Mouse (Mus musculus) embryonic facial prominence, embryonic 12.5 days (tissue): ENCODE data around the gene Car5b. TPM values are rescaled to one million over a fixed set of nuclear protein-coding genes. Genes with fewer than 3 reads are reported as not detected.

Experiments
- ATAC-seq: fragments of 200-750 bp; cut with Nextera tagmentation; 2 replicates; pipeline ENCODE4 v1.8.0; 2017; ENCODE audit not compliant: insufficient number of reproducible peaks, insufficient read depth, low FRiP score, low TSS enrichment
- H3K27ac ChIP-seq: fragments of 300-500 bp; sonication (generic); 2 replicates; pipeline ENCODE4 v1.5.1; 2016; ENCODE audit warnings: mild to moderate bottlenecking
- H3K27me3 ChIP-seq: fragments of 300-500 bp; sonication (generic); 2 replicates; pipeline ENCODE4 v1.6.1; 2016; ENCODE audit warnings: mild to moderate bottlenecking, moderate library complexity
- H3K36me3 ChIP-seq: fragments of 300-500 bp; sonication (generic); 2 replicates; pipeline ENCODE4 v1.6.1; 2016; ENCODE audit warnings: mild to moderate bottlenecking
- H3K4me1 ChIP-seq: fragments of 300-500 bp; sonication (generic); 2 replicates; pipeline ENCODE4 v1.6.1; 2016
- H3K4me2 ChIP-seq: fragments of 300-500 bp; sonication (generic); replicated peaks from 2 replicates; pipeline ENCODE4 v1.6.1; 2016; ENCODE audit warnings: mild to moderate bottlenecking, moderate library complexity
- H3K4me3 ChIP-seq: fragments of 300-500 bp; sonication (generic); 2 replicates; pipeline ENCODE4 v1.5.1; 2016; ENCODE audit warnings: mild to moderate bottlenecking
- H3K9ac ChIP-seq: fragments of 300-500 bp; sonication (generic); 2 replicates; pipeline ENCODE4 v1.6.1; 2016; ENCODE audit warnings: mild to moderate bottlenecking, moderate library complexity
- H3K9me3 ChIP-seq: fragments of 300-500 bp; sonication (generic); 2 replicates; pipeline ENCODE4 v1.6.1; 2016; ENCODE audit warnings: mild to moderate bottlenecking, moderate library complexity
- WGBS: fragments of 180-500 bp; shearing (Covaris S2); methylation state at CpG from one replicate; pipeline ENCODE4 v1.1.7; 2016; 5-methylcytosine and 5-hydroxymethylcytosine counted together
- polyA plus RNA-seq: library from polyadenylated mRNA; unstranded; fragments of >200 nt; fragmentation: Nextera tagmentation; extraction: Ambion mirVana; gene quantifications from 2 replicates; pipeline ENCODE4 v1.2.1, GENCODE M21; 2016

Car5b gene
- polyA plus RNA-seq, 1 experiment from 2014 or later = 0.73 TPM

DNA sequence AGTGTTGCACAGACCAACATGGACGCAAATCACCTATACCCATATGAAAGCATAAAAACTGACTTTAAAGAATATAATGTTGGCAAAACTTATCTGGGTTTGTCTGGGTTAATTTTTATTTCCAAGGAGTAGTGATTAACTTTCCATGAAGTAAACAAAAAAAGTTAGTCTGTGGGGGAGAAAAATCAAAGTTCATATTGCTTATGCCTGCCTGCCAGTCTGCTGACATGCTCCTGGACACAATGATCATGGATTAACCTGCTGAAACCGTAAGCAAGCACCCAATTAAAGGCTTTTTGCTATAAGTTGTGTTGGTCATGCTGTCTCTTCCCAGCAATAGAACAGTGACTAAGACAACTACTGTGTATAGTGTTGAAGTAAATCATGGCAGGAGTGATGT, 7.6 kb upstream of the Car5b start:
- ATAC-seq = no peak
- peaks cover 8% of the 10 kb centered on the region; the same call in 1 of the 2 replicates for H3K27me3 ChIP-seq
- no peaks in the 10 kb centered on the region for H3K9me3 ChIP-seq
- H3K27ac ChIP-seq = no peak overlapping the region
- no peaks in the 10 kb centered on the region for H3K36me3 ChIP-seq
- no peaks in the 10 kb centered on the region for H3K4me1 ChIP-seq
- H3K9ac ChIP-seq = no peak overlapping the region
- WGBS = 86% methylated on average over 2 of the region's 2 CpGs
- H3K4me2 ChIP-seq = no peak overlapping the region
- no peak overlapping the region for H3K4me3 ChIP-seq

DNA sequence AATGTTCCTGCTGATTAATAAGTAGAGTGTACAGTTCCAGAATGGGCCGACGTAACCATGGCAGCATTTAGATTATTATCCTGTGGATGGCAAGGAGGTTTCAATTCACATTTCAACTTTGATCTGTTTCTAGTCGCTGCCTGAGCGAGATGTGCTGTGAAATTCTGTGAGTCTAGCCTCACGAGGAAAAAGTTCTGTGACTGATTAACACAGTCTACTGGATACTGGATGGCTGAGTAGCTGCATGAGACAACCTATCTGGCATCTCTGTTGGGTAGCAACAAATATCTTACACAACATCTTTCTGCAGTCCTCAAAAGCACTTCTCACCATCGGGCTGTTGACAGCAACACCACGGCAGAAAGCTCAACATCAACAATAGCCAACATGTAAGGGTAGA, 4.7 kb upstream of the Car5b start:
- H3K36me3 ChIP-seq = no peaks in the 10 kb centered on the region
- H3K4me3 ChIP-seq = no peak overlapping the region
- no peak overlapping the region for H3K4me2 ChIP-seq
- 0 out of 2 replicates have a peak, but pooled peaks cover 3% of the 10 kb centered on the region for H3K27me3 ChIP-seq
- ATAC-seq = no peak
- WGBS = 81% methylated on average over 7 of the region's 7 CpGs
- H3K9ac ChIP-seq = no peak overlapping the region
- no peaks in the 10 kb centered on the region for H3K4me1 ChIP-seq
- no peak overlapping the region for H3K27ac ChIP-seq
- H3K9me3 ChIP-seq = no peaks in the 10 kb centered on the region

DNA sequence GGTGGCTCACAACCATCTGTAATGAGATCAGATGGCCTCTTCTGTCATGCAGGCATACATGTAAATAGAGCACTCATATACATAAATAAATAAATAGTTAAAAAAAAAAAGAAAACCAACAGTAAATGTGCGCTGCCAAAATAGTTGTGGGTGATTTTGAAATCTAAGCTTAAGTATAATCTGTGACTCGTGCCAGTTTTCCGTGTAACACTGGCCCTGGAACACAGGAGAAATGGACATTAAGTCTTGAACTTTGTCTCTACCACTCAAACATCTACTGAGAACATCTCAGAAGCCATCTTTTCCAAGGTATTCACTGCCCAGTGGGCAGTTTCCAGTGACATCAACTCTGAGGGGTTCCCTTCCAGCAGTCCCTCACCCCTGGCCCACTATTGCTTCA, 12.2 kb downstream of the Car5b start:
- H3K27ac ChIP-seq = no peak overlapping the region
- peaks cover 4% of the 10 kb centered on the region; the same call in 1 of the 2 replicates for H3K27me3 ChIP-seq
- H3K4me1 ChIP-seq = no peaks in the 10 kb centered on the region
- 87% methylated on average over 3 of the region's 3 CpGs for WGBS
- H3K9ac ChIP-seq = no peak overlapping the region
- H3K4me3 ChIP-seq = no peak overlapping the region
- no peak for ATAC-seq
- H3K9me3 ChIP-seq = no peaks in the 10 kb centered on the region
- H3K4me2 ChIP-seq = no peak overlapping the region
- H3K36me3 ChIP-seq = no peaks in the 10 kb centered on the region

DNA sequence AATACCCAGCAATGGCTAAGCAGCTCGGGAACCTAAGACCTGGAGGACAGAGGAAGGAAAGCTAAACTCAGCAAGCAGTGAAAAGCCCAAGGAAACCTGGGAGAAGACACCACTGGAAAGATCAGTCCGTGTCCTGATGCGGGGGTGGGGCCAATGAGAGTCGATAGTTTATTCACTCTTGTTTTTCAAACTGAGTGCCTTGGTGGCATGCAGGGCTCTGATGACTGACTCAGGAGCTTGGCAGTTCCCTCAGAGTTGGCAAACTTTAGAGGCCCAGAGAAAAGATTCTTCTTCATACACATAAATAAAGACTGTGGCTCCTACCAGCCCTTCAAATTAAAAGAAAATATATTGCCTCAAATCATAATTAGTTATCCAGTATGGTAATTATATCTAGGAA, 12.8 kb downstream of the Car5b start:
- H3K9me3 ChIP-seq = no peaks in the 10 kb centered on the region
- no peaks in the 10 kb centered on the region for H3K4me1 ChIP-seq
- no peak overlapping the region for H3K27ac ChIP-seq
- no peak for ATAC-seq
- H3K4me2 ChIP-seq = no peak overlapping the region
- H3K9ac ChIP-seq = no peak overlapping the region
- H3K4me3 ChIP-seq = no peak overlapping the region
- 74% methylated on average over 4 of the region's 4 CpGs for WGBS
- H3K36me3 ChIP-seq = no peaks in the 10 kb centered on the region
- H3K27me3 ChIP-seq = peaks cover 4% of the 10 kb centered on the region; the same call in 1 of the 2 replicates

DNA sequence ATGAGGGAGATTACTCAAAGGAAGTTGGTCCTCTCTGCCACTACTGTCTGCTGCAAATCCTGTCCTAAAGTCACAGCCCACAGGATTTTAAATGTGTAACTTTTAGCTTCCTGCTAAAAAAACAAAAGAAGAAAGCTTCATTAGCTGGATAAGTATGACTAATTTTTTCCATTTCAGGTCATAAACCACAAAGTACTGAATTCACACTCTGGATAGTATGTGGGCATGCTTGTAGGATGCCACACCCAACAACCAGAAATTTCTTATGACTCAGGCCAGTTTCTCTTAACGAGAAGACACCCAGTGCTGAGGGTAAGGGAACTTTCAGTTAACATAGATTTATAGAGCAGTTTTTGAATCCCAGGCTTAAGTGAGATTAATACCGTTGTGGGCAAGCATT, 14.5 kb downstream of the Car5b start:
- H3K9ac ChIP-seq = no peak overlapping the region
- peaks cover 4% of the 10 kb centered on the region; the same call in 1 of the 2 replicates for H3K27me3 ChIP-seq
- no peak overlapping the region for H3K4me2 ChIP-seq
- no peaks in the 10 kb centered on the region for H3K9me3 ChIP-seq
- H3K36me3 ChIP-seq = no peaks in the 10 kb centered on the region
- no peaks in the 10 kb centered on the region for H3K4me1 ChIP-seq
- no peak for ATAC-seq
- H3K4me3 ChIP-seq = no peak overlapping the region
- no peak overlapping the region for H3K27ac ChIP-seq
- WGBS = 86% methylated on average over 2 of the region's 2 CpGs

DNA sequence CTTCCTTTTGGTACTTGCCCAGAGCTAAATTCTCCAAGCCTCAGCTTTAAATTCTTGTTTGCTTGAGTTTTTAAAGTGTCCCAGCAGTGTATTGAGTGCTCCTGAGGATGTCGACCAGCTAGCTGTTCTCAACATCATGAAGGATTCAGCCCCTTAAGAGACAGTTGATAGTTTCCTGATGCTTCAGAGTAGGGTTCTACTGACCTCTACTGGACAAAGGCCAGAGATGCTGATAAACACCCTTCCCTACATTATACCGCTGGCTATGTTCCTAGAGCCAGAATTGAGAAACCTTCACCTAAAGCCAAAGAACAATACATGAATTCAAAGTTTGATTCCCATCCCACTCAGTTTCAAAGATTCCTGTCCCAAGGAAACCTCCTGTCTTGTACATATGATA, 23.0 kb downstream of the Car5b start:
- whole genome bisulfite sequencing = 19% methylated on average over 2 of the region's 2 CpGs
- no peaks in the 10 kb centered on the region for H3K9me3 ChIP-seq
- H3K27ac ChIP-seq = no peak overlapping the region
- no peak overlapping the region for H3K9ac ChIP-seq
- no peak for ATAC-seq
- no peak overlapping the region for H3K4me3 ChIP-seq
- no peaks in the 10 kb centered on the region for H3K36me3 ChIP-seq
- H3K4me1 ChIP-seq = no peaks in the 10 kb centered on the region
- no peak overlapping the region for H3K4me2 ChIP-seq
- H3K27me3 ChIP-seq = no peaks in the 10 kb centered on the region

DNA sequence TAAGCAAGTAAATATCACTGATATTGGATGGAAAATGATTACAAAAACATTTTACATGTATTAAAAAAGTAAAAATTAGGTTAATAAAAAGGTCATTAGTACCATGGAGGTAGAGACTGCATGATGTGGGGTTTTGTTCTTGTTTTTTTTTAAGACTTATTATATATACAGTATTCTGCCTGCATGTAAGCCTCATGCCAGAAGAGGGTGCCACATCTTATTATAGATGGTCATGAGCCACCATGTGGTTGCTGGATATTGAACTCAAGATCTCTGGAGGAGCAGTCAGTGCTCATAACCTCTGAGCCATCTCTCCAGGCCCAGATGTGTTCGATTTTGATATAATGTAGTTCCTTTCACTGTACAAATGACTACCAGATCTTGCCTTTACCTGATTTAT, 27.9 kb downstream of the Car5b start:
- Histone ChIP-seq H3K27ac (no peak overlapping the region), H3K27me3 (no peaks in the 10 kb centered on the region), H3K36me3 (no peaks in the 10 kb centered on the region), H3K4me2 (no peak overlapping the region), H3K4me1 (no peaks in the 10 kb centered on the region), H3K9ac (no peak overlapping the region), H3K4me3 (no peak overlapping the region), H3K9me3 (no peaks in the 10 kb centered on the region)
- no peak for ATAC-seq
- WGBS = 81% methylated on average over 1 of the region's 1 CpGs

DNA sequence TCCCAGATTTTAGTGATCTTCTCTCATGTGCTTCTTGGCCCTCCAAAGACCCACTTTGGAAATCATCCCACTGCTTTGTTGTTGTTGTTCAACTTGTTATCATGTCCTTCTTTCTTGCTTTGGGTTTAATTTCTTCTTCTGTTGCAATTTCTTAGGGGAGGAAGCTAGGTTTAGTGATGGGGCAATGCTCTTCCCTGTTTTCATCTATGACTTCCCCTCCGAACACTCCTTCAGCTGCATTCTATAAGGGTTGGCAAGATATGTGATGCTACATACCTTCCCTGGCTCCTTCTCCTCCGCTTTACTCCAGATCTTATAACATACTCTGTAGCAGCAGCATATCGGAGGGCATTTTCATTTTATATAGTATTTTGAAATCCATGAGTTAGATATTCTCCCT, 31.0 kb downstream of the Car5b start:
- no peaks in the 10 kb centered on the region for H3K9me3 ChIP-seq
- WGBS = 89% methylated on average over 3 of the region's 3 CpGs
- H3K9ac ChIP-seq = no peak overlapping the region
- no peaks in the 10 kb centered on the region for H3K4me1 ChIP-seq
- ATAC-seq = no peak
- H3K36me3 ChIP-seq = no peaks in the 10 kb centered on the region
- no peak overlapping the region for H3K4me3 ChIP-seq
- no peak overlapping the region for H3K4me2 ChIP-seq
- no peaks in the 10 kb centered on the region for H3K27me3 ChIP-seq
- no peak overlapping the region for H3K27ac ChIP-seq

DNA sequence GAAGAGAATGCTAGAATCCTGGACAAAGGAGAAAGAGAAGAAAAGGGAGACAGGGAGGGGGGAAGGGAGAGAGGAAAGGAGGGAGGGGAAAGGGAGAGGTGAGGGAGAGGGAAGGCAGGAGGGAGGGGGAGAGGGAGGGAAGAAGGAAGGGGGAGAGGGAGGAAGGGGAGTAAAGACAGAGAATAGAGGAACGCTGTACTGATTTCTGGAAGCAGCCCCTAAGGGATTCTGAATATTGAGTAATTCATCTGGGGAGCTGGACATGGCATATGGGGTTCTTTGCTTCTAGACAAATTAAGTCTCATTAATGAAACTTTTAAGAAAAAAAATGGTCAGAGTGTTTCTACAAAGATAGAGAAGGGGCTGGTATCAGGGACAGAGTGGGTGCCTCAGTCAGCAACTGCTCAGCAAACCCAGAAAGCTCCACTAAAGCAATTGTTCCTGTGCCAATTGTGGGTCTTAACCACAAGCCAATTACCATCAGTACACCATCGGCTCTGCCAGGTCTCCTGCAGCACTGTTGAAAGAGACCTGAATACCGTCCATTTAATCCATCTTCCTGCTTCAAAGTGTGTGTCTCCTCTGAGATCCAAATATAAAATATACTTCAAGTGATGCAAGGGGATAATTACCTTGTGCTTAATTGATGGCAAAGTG, 40.0 kb downstream of the Car5b start:
- Histone ChIP-seq H3K36me3 (no peaks in the 10 kb centered on the region), H3K4me1 (no peaks in the 10 kb centered on the region), H3K4me2 (no peak overlapping the region), H3K9me3 (no peaks in the 10 kb centered on the region), H3K9ac (no peak overlapping the region), H3K27ac (no peak overlapping the region), H3K4me3 (no peak overlapping the region), H3K27me3 (no peaks in the 10 kb centered on the region)
- no peak for ATAC-seq
- 56% methylated on average over 3 of the region's 3 CpGs for WGBS

DNA sequence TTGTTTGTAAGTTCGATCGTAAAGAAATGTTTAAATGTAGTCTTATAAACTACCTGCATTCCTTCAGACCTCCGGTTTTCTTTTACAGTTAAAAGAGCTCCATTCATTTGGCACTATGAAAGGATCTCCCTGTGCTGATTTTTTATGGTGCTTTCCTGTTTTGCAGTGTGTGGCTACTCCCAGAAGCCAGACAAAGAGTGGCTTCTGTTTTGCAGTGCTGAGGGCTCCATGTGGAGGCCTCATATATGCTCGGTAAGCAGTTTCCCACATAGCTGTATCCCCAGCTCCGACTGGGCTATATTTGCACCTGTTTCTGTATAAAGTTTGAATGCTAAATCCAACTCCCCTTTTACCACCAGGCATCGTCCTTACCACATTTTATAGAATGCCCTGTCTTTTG, 45.7 kb downstream of the Car5b start:
- Histone ChIP-seq H3K27me3 (no peaks in the 10 kb centered on the region), H3K4me2 (no peak overlapping the region), H3K9me3 (no peaks in the 10 kb centered on the region), H3K9ac (no peak overlapping the region), H3K4me1 (no peaks in the 10 kb centered on the region), H3K36me3 (no peaks in the 10 kb centered on the region), H3K4me3 (no peak overlapping the region), H3K27ac (no peak overlapping the region)
- no peak for ATAC-seq
- 76% methylated on average over 6 of the region's 6 CpGs for WGBS

DNA sequence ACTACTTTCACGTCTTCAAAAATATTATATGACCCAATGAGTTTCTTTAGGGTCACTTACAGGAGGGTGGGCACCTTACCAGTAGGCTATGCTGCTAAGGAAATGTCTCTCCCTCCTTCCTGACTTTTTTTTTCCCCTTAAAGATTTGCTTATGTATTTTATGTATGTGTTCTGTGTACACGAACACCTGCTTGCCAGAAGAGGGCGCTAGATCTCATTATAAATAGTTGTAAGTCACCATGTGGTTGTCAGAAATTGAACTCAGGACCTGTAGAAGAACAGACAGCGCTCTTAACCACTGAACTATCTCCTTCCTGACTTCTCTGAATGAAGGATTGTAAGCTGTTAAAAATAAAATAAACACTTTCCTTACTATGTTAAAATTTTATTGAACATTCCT, 46.3 kb downstream of the Car5b start:
- WGBS = 52% methylated on average over 4 of the region's 4 CpGs
- no peaks in the 10 kb centered on the region for H3K9me3 ChIP-seq
- no peak overlapping the region for H3K4me3 ChIP-seq
- H3K9ac ChIP-seq = no peak overlapping the region
- H3K27me3 ChIP-seq = no peaks in the 10 kb centered on the region
- no peaks in the 10 kb centered on the region for H3K36me3 ChIP-seq
- H3K27ac ChIP-seq = no peak overlapping the region
- H3K4me2 ChIP-seq = no peak overlapping the region
- ATAC-seq = no peak
- H3K4me1 ChIP-seq = no peaks in the 10 kb centered on the region

DNA sequence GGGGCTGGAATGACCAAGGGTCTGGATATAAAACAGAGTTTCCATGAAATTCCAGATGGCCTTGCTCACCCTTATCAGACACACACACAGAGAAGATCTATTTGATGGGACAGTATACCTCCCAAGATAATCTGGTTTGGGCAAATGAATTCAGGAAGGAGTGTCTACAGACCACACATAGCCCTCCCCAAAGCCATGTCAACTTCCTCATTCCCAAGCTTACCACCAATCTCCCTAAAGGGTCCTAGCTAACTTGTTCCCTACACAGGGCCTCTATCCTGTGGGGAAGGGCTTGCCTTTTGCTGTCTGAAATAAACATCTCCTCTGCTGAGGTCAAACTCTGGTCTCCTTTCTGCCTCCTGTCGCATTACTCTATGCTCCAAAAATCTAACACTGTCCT, 46.7 kb downstream of the Car5b start:
- 96% methylated on average over 1 of the region's 1 CpGs for WGBS
- H3K27ac ChIP-seq = no peak overlapping the region
- no peaks in the 10 kb centered on the region for H3K9me3 ChIP-seq
- no peaks in the 10 kb centered on the region for H3K27me3 ChIP-seq
- H3K4me3 ChIP-seq = no peak overlapping the region
- ATAC-seq = no peak
- H3K36me3 ChIP-seq = no peaks in the 10 kb centered on the region
- H3K4me2 ChIP-seq = no peak overlapping the region
- no peaks in the 10 kb centered on the region for H3K4me1 ChIP-seq
- no peak overlapping the region for H3K9ac ChIP-seq
